Mouse (Mus musculus) small intestine, adult 2 months (tissue): ENCODE measurements around the gene Sipa1l3. TPM values are rescaled to one million over a fixed set of nuclear protein-coding genes. Genes with fewer than 3 reads are reported as not detected.

Source experiments
- H3K27ac ChIP-seq: fragments of 200-500 bp; 2 replicates; pipeline ENCODE4 v1.5.1; 2012; ENCODE audit warnings: low read depth, low read length, control low read depth, inconsistent platforms; ENCODE audit not compliant: insufficient read depth
- H3K27me3 ChIP-seq: fragments of 200-500 bp; 2 replicates; pipeline ENCODE4 v1.6.1; 2012; ENCODE audit warnings: mild to moderate bottlenecking, moderate library complexity, low read length, inconsistent platforms; ENCODE audit not compliant: control insufficient read depth, insufficient read depth
- H3K36me3 ChIP-seq: fragments of 200-500 bp; 2 replicates; pipeline ENCODE4 v1.6.1; 2012; ENCODE audit warnings: mild to moderate bottlenecking, low read length, control low read depth, inconsistent platforms; ENCODE audit not compliant: control insufficient read depth, insufficient read depth
- H3K4me1 ChIP-seq: fragments of 200-500 bp; 2 replicates; pipeline ENCODE4 v1.6.1; 2012; ENCODE audit warnings: low read length, inconsistent platforms, mixed read lengths; ENCODE audit not compliant: control insufficient read depth, insufficient read depth, insufficient read length
- H3K4me3 ChIP-seq: fragments of 200-500 bp; 2 replicates; pipeline ENCODE4 v1.5.1; 2012; ENCODE audit warnings: low read depth, mild to moderate bottlenecking, control low read depth, inconsistent platforms, low read length, moderate library complexity
- CTCF ChIP-seq: fragments of 200-500 bp; IDR thresholded peaks from 2 replicates; pipeline ENCODE4 v1.5.1; 2012; ENCODE audit warnings: low read depth, mild to moderate bottlenecking, control low read depth, inconsistent platforms, low read length, moderate library complexity, mixed read lengths; ENCODE audit not compliant: insufficient replicate concordance, insufficient read length; ENCODE audit errors: extremely low read depth
- POLR2A ChIP-seq: fragments of 200-500 bp; IDR thresholded peaks from 2 replicates; pipeline ENCODE4 v1.6.1; 2012; ENCODE audit warnings: low read depth, mild to moderate bottlenecking, control low read depth, inconsistent platforms, low read length, moderate library complexity
- WGBS: fragments of 180-500 bp; shearing (Covaris S2); methylation state at CpG from one replicate; pipeline ENCODE4 v1.1.7; 2018; 5-methylcytosine and 5-hydroxymethylcytosine counted together
- polyA plus RNA-seq: library from polyadenylated mRNA; depleted of rRNA; stranded (reverse); fragments of >200 nt; gene quantifications from 2 replicates; pipeline ENCODE4 v1.2.3, GENCODE M21; 2012

Sipa1l3 gene
- polyA plus RNA-seq, 1 experiment: 192 TPM

- peaks cover 68% of the 10 kb centered on the region for H3K36me3 ChIP-seq
- no peaks in the 10 kb centered on the region for H3K4me1 ChIP-seq
- no peak overlapping the region for H3K27ac ChIP-seq
- TF ChIP-seq CTCF (no peak), POLR2A (no peak)
- H3K27me3 ChIP-seq: no peaks in the 10 kb centered on the region
- WGBS: 95% methylated on average over 13 of the region's 13 CpGs
- no peak overlapping the region for H3K4me3 ChIP-seq
Observed at GRCm38 (mm10) chr7:29361497-29361896, 156.9 kb downstream of the Sipa1l3 start.

- TF ChIP-seq POLR2A (no peak), CTCF (no peak)
- 94% methylated on average over 8 of the region's 8 CpGs for WGBS
- Histone ChIP-seq H3K27me3 (no peaks in the 10 kb centered on the region), H3K36me3 (peaks cover 60% of the 10 kb centered on the region), H3K4me1 (no peaks in the 10 kb centered on the region), H3K27ac (no peak overlapping the region), H3K4me3 (no peak overlapping the region)
Observed at GRCm38 (mm10) chr7:29355406-29355805, 163.0 kb downstream of the Sipa1l3 start.

GRCm38 (mm10) chr7:29354161-29354560 lies 164.3 kb downstream of the Sipa1l3 start:
- Histone ChIP-seq H3K36me3 (peaks cover 64% of the 10 kb centered on the region), H3K4me3 (no peak overlapping the region), H3K4me1 (no peaks in the 10 kb centered on the region; the same call in 1 of the 2 replicates), H3K27ac (no peak overlapping the region), H3K27me3 (no peaks in the 10 kb centered on the region)
- WGBS: 94% methylated on average over 8 of the region's 8 CpGs
- TF ChIP-seq POLR2A: no peak
- TF ChIP-seq CTCF: no peak

GRCm38 (mm10) chr7:29352246-29352645 lies 166.2 kb downstream of the Sipa1l3 start:
- H3K27ac ChIP-seq: no peak overlapping the region
- no peak overlapping the region for H3K4me3 ChIP-seq
- 91% methylated on average over 8 of the region's 8 CpGs for WGBS
- H3K27me3 ChIP-seq: no peaks in the 10 kb centered on the region
- no peaks in the 10 kb centered on the region; the same call in 1 of the 2 replicates for H3K4me1 ChIP-seq
- TF ChIP-seq CTCF: no peak
- TF ChIP-seq POLR2A: no peak
- peaks cover 69% of the 10 kb centered on the region for H3K36me3 ChIP-seq

- 61% methylated on average over 10 of the region's 10 CpGs for WGBS
- H3K27me3 ChIP-seq: no peaks in the 10 kb centered on the region
- no peak overlapping the region for H3K4me3 ChIP-seq
- TF ChIP-seq POLR2A: no peak
- TF ChIP-seq CTCF: no peak
- no peak overlapping the region for H3K27ac ChIP-seq
- H3K4me1 ChIP-seq: no peaks in the 10 kb centered on the region; the same call in 1 of the 2 replicates
- H3K36me3 ChIP-seq: peaks cover 72% of the 10 kb centered on the region
Observed at GRCm38 (mm10) chr7:29350489-29350888, 168.0 kb downstream of the Sipa1l3 start.

GRCm38 (mm10) chr7:29346212-29346611 lies 172.2 kb downstream of the Sipa1l3 start:
- H3K4me1 ChIP-seq: no peaks in the 10 kb centered on the region; the same call in 1 of the 2 replicates
- H3K27ac ChIP-seq: no peak overlapping the region
- peaks cover 56% of the 10 kb centered on the region for H3K36me3 ChIP-seq
- H3K27me3 ChIP-seq: no peaks in the 10 kb centered on the region
- no peak for TF ChIP-seq CTCF
- TF ChIP-seq POLR2A: no peak
- 86% methylated on average over 3 of the region's 3 CpGs for WGBS
- H3K4me3 ChIP-seq: no peak overlapping the region

GRCm38 (mm10) chr7:29345534-29345933 lies 172.9 kb downstream of the Sipa1l3 start:
- Histone ChIP-seq H3K4me3 (no peak overlapping the region), H3K27me3 (no peaks in the 10 kb centered on the region), H3K27ac (no peak overlapping the region), H3K36me3 (peaks cover 52% of the 10 kb centered on the region), H3K4me1 (no peaks in the 10 kb centered on the region; the same call in 1 of the 2 replicates)
- WGBS: 93% methylated on average over 4 of the region's 4 CpGs
- TF ChIP-seq POLR2A: no peak
- no peak for TF ChIP-seq CTCF
